Mouse (Mus musculus) embryonic facial prominence, embryonic 14.5 days (tissue): Measurements from ENCODE around the gene Ptpra. TPM values are rescaled to one million over a fixed set of nuclear protein-coding genes. Genes with fewer than 3 reads are reported as not detected.
A peak's percentile ranks its signal among the peaks of the same experiment; 100 is the strongest.

Experiments
- ATAC-seq: fragments of 200-750 bp; cut with Nextera tagmentation; 2 replicates; pipeline ENCODE4 v1.8.0; 2017; ENCODE audit warnings: low read depth, moderate number of reproducible peaks, moderate TSS enrichment
- DNase-seq: peaks from one replicate; pipeline ENCODE4 v3.0.0-alpha.2; 2015; ENCODE audit warnings: low spot score
- H3K27ac ChIP-seq: fragments of 300-500 bp; sonication (generic); replicated peaks from 2 replicates; pipeline ENCODE4 v1.5.1; 2014; ENCODE audit warnings: low read depth, mild to moderate bottlenecking, low read length, moderate library complexity
- H3K27me3 ChIP-seq: fragments of 300-500 bp; sonication (generic); replicated peaks from 2 replicates; pipeline ENCODE4 v1.6.1; 2014; ENCODE audit warnings: low read length; ENCODE audit not compliant: control insufficient read depth, insufficient read depth
- H3K36me3 ChIP-seq: fragments of 300-500 bp; sonication (generic); 2 replicates; pipeline ENCODE4 v1.6.1; 2014; ENCODE audit warnings: low read length, mixed read lengths; ENCODE audit not compliant: control insufficient read depth, insufficient read depth
- H3K4me1 ChIP-seq: fragments of 300-500 bp; sonication (generic); 2 replicates; pipeline ENCODE4 v1.6.1; 2014; ENCODE audit warnings: antibody characterized with exemption, low read length; ENCODE audit not compliant: control insufficient read depth, insufficient read depth
- H3K4me2 ChIP-seq: fragments of 300-500 bp; sonication (generic); 2 replicates; pipeline ENCODE4 v1.6.1; 2014; ENCODE audit warnings: low read depth, mild to moderate bottlenecking, low read length, moderate library complexity, mixed read lengths
- H3K4me3 ChIP-seq: fragments of 300-500 bp; sonication (generic); 2 replicates; pipeline ENCODE4 v1.5.1; 2014; ENCODE audit warnings: low read depth, mild to moderate bottlenecking, low read length
- H3K9ac ChIP-seq: fragments of 300-500 bp; sonication (generic); 2 replicates; pipeline ENCODE4 v1.6.1; 2014; ENCODE audit warnings: low read depth, mild to moderate bottlenecking, low read length, moderate library complexity, mixed read lengths
- H3K9me3 ChIP-seq: fragments of 300-500 bp; sonication (generic); 2 replicates; pipeline ENCODE4 v1.6.1; 2016; ENCODE audit warnings: low read length; ENCODE audit not compliant: control insufficient read depth
- WGBS: fragments of 180-500 bp; shearing (Covaris S2); extraction: QIAGEN DNeasy Blood & Tissue Kit; methylation state at CpG from one replicate; pipeline ENCODE4 v1.1.7; 2014; 5-methylcytosine and 5-hydroxymethylcytosine counted together
- polyA plus RNA-seq: library from polyadenylated mRNA; unstranded; fragments of >200 nt; fragmentation: Nextera tagmentation; extraction: Ambion mirVana; gene quantifications from 2 replicates; pipeline ENCODE4 v1.2.1, GENCODE M21; 2014

Ptpra gene
- polyA plus RNA-seq, 1 experiment from 2014 or later: 111 TPM

- Histone ChIP-seq H3K9ac (no peak overlapping the region), H3K4me2 (no peak overlapping the region), H3K36me3 (peaks cover 45% of the 10 kb centered on the region), H3K9me3 (no peaks in the 10 kb centered on the region), H3K27me3 (no peaks in the 10 kb centered on the region), H3K4me1 (no peaks in the 10 kb centered on the region), H3K27ac (no peak overlapping the region), H3K4me3 (no peak overlapping the region)
- no peak for DNase-seq
- WGBS: 94% methylated on average over 1 of the region's 1 CpGs
- no peak for ATAC-seq
These were observed 13.3 kb upstream of the Ptpra start for GRCm38 (mm10) chr2:130436769-130437168.

GRCm38 (mm10) chr2:130438861-130439260, 11.2 kb upstream of the Ptpra start:
- ATAC-seq (no peak), DNase-seq (no peak)
- Histone ChIP-seq H3K27me3 (no peaks in the 10 kb centered on the region), H3K4me2 (no peak overlapping the region), H3K9me3 (no peaks in the 10 kb centered on the region), H3K4me3 (no peak overlapping the region), H3K27ac (no peak overlapping the region), H3K9ac (no peak overlapping the region), H3K36me3 (peaks cover 65% of the 10 kb centered on the region), H3K4me1 (no peaks in the 10 kb centered on the region)
- WGBS: 100% methylated on average over 3 of the region's 3 CpGs

- no peak overlapping the region for H3K9ac ChIP-seq
- H3K4me3 ChIP-seq: no peak overlapping the region
- H3K4me2 ChIP-seq: no peak overlapping the region
- H3K36me3 ChIP-seq: peaks cover 74% of the 10 kb centered on the region
- no peak overlapping the region for H3K27ac ChIP-seq
- H3K9me3 ChIP-seq: no peaks in the 10 kb centered on the region
- DNase-seq: no peak
- H3K4me1 ChIP-seq: no peaks in the 10 kb centered on the region
- ATAC-seq: no peak
- H3K27me3 ChIP-seq: no peaks in the 10 kb centered on the region
- WGBS: 93% methylated on average over 4 of the region's 4 CpGs
These were observed 10.1 kb upstream of the Ptpra start for GRCm38 (mm10) chr2:130439840-130440480.

GRCm38 (mm10) chr2:130442162-130442561, 7.9 kb upstream of the Ptpra start:
- DNase-seq: no peak
- Histone ChIP-seq H3K4me1 (no peaks in the 10 kb centered on the region), H3K4me3 (no peak overlapping the region), H3K4me2 (no peak overlapping the region), H3K9ac (no peak overlapping the region), H3K27ac (no peak overlapping the region), H3K27me3 (no peaks in the 10 kb centered on the region), H3K36me3 (peaks cover 80% of the 10 kb centered on the region), H3K9me3 (no peaks in the 10 kb centered on the region)
- 90% methylated on average over 10 of the region's 10 CpGs for WGBS
- ATAC-seq: no peak

GRCm38 (mm10) chr2:130448449-130448848, 1.6 kb upstream of the Ptpra start:
- no peaks in the 10 kb centered on the region for H3K27me3 ChIP-seq
- H3K4me2 ChIP-seq: no peak overlapping the region
- no peak overlapping the region for H3K27ac ChIP-seq
- peaks cover 15% of the 10 kb centered on the region for H3K4me1 ChIP-seq
- no peak for DNase-seq
- peaks cover 19% of the 10 kb centered on the region for H3K36me3 ChIP-seq
- ATAC-seq: no peak
- H3K9ac ChIP-seq: no peak overlapping the region
- H3K4me3 ChIP-seq: no peak overlapping the region
- H3K9me3 ChIP-seq: no peaks in the 10 kb centered on the region

DNA sequence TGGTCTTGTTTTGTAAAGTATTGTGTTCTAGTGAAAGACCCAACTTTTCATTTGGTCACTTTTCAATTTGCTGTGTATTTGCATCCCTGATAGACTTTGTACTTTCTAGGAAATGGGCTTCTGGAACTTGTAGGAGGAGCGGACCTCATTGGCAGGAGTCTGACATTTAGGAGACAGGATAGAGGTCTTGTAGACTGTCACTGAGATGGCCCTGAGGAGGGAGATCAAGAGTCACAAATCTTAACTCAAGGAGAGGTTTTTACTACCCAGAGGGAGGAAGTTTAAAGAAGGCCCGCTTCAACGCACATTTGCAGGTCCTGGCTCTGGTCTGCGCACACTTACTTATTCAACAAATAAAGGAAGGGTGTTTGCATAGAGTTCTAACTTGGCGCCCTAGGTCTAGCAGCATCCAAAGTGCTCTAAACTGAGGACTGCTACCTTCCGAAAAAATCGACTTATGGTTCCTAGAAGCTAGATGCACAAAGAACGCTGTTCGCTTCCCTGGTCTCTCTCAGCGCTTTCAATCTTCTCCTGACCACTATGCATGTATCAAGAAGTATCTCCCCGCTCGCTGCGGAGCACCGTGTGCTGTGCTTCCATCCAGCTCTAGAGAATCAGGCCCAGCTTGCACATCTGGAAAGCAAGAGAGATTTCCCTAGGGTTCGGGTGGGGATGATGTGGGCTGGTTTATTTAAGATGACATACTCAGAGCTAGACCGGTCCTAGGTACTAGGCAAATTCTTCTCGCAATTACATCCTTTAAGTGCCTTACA, 871 bp upstream of the Ptpra start:
- 10% methylated on average over 17 of the region's 17 CpGs for WGBS
- no peaks in the 10 kb centered on the region for H3K27me3 ChIP-seq
- ATAC-seq (peak; percentile 19; the same call in 1 of the 2 replicates), DNase-seq (peak; percentile 62)
- H3K4me3 ChIP-seq: peak overlapping the region; percentile 65
- H3K9me3 ChIP-seq: no peaks in the 10 kb centered on the region
- H3K9ac ChIP-seq: peak overlapping the region; percentile 85
- H3K27ac ChIP-seq: peak overlapping the region; percentile 84; the same call in 1 of the 2 replicates
- H3K4me1 ChIP-seq: peaks cover 15% of the 10 kb centered on the region
- peak overlapping the region; percentile 75 for H3K4me2 ChIP-seq
- peaks cover 11% of the 10 kb centered on the region; the same call in 1 of the 2 replicates for H3K36me3 ChIP-seq

- peak overlapping the region; percentile 84 for H3K27ac ChIP-seq
- peaks cover 15% of the 10 kb centered on the region for H3K4me1 ChIP-seq
- H3K4me2 ChIP-seq: peak overlapping the region; percentile 75
- ATAC-seq (peak; percentile 86), DNase-seq (peak; percentile 70)
- peak overlapping the region; percentile 65 for H3K4me3 ChIP-seq
- no peaks in the 10 kb centered on the region for H3K9me3 ChIP-seq
- H3K27me3 ChIP-seq: no peaks in the 10 kb centered on the region
- peaks cover under 1% of the 10 kb centered on the region; the same call in 1 of the 2 replicates for H3K36me3 ChIP-seq
- WGBS: 1% methylated on average over 17 of the region's 47 CpGs
- peak overlapping the region; percentile 85 for H3K9ac ChIP-seq
These were observed 337 bp downstream of the Ptpra start for GRCm38 (mm10) chr2:130450434-130450796.

- Histone ChIP-seq H3K9me3 (no peaks in the 10 kb centered on the region), H3K4me2 (peak overlapping the region; percentile 75), H3K27ac (no peak overlapping the region), H3K4me1 (peaks cover 15% of the 10 kb centered on the region), H3K36me3 (no peaks in the 10 kb centered on the region), H3K4me3 (peak overlapping the region; percentile 65), H3K9ac (peak overlapping the region; percentile 85), H3K27me3 (no peaks in the 10 kb centered on the region)
- ATAC-seq (no peak), DNase-seq (no peak)
- WGBS: 62% methylated on average over 14 of the region's 14 CpGs
These were observed 1.1 kb downstream of the Ptpra start for GRCm38 (mm10) chr2:130451086-130451726.
